Mouse (Mus musculus) testis, postnatal 14 days (tissue): ENCODE data around the gene Chrng.

Experiments
- DNase-seq: peaks from one replicate; pipeline ENCODE4 v3.0.0; 2021; ENCODE audit warnings: low spot score

Gene Chrng

DNA sequence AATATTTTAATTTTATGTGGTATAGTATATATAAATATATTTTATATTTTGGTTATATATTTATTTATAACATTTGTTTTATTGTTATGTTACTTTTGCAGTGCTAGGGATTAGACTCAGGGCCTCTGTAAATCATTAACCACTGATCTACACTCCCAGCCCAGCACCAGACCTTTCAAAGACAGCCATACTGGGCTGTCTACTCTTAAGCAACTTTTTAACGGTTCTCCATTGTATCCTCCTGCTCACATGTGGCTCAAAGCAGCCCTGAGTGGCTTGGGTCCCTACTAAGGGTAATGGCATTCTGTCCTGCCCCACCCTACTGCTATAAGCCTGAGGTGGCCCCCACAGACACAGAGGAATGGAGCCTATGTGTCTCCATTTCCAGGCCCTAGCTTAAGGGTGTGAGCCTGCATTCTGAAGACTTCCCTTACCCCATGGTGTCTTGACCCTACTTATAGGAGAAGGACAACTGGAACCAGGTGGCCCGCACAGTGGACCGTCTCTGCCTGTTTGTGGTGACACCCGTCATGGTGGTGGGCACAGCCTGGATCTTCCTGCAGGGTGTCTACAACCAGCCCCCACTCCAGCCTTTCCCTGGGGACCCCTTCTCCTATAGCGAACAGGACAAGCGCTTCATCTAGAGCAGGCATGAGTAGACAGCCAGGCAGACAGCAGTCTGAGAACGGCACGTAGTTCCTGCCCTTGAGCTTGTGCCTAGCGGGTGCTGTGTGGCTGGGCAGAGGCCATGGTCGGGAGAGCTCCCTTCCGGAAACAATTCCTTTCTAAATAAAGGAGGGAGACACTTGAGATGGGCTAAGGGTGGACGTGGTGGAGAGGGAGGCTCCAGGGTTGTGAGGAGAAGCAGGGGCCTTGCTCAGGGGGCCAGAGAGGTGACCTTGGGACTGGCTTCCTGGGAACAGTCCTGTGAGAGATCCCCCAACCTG, 6.1 kb upstream of the Chrng start:
- no peak for DNase-seq

DNA sequence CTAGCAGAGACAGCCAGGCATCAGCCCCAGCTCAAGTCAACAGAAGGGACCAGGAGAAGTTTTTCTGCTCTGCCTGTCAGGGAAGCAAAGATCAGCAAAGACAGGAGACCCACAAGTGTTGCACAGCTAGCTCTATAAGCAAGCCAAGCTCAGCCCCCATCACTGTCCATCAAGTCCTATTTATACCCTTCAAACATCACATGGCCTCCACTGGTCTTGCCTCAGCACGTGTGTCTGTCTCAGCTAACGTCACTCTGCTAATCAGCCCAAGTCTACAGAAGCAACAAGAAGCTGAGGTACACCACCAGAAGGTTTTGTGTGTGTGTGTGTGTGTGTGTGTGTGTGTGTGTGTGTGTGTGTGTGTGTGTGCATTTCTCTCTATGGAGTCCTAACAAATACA, 3.6 kb upstream of the Chrng start:
- DNase-seq = no peak

DNA sequence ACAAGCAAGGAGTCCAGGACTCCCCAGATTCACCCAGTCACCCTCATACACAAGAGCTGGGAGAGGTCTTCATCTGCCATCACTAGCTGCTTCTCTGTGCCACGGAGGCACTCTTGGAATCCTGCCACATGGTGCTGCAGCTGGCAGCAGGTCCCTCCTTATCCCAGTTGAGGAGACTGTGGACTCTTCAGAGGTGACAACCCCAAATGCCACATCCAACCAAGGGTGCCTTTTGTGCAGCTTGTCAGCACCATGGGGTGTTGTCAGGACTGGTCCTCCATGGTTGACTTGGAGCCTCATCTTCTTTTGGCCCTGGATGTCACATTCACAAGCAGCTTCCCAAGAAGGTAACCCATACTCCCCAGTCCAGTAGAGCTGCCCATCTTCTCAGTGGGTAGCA, 2.6 kb upstream of the Chrng start:
- no peak for DNase-seq

DNA sequence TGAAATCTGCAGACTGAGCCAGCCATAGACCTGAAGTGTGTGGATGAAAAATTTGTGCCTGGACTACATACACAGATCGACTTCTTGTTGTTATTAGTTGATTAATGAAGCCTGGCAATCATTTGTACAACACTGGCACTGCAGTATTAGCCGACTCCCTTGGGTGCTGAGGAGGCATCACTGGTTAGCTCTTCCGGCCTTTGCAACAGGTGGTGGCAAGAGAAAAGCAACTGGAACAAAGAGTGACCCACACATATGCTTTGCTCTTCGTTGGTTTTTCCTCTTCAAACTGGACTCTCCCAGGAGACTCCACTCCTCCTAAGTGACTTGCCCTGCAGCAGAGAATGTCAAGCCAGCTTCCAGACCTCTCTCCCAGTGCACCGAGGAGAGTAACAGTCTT, 678 bp upstream of the Chrng start:
- DNase-seq = no peak

DNA sequence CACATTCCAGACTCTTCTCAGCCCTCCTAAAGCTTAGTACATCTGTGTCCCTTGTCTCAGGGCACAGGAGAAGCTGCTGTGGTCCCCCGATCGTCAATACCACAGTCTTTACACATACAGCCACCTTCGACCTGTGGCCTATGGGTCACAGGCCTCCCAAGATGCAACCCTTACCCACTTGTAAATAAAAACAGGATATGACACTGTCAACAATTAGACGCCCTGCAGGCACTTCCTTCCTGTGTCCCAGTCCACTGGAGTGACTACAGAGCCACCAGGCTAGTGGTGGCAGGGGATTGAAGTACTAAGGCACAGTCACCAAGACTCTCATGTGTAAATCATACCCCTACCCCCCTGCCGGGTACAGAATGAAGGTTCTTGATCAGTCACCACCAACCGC, 581 bp downstream of the Chrng start:
- no peak for DNase-seq

DNA sequence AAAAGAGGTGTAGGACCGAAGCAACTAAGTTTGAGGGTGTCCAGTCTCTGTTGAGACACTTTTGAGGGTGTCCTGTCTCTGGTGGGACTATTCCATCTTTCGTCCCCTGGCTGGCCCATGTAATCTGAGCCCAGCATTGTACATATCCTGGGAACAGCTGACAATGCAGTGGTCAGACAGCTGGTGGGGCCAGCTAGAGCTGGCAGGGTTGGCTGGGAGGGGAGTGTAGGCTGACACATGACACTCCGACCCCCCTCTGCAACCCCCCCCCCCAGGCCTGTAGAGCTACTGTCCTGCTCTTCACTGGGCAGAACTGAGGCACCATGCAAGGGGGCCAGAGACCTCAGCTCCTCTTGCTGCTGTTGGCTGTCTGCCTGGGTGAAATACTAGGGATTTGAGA, 1.0 kb downstream of the Chrng start:
- no peak for DNase-seq

DNA sequence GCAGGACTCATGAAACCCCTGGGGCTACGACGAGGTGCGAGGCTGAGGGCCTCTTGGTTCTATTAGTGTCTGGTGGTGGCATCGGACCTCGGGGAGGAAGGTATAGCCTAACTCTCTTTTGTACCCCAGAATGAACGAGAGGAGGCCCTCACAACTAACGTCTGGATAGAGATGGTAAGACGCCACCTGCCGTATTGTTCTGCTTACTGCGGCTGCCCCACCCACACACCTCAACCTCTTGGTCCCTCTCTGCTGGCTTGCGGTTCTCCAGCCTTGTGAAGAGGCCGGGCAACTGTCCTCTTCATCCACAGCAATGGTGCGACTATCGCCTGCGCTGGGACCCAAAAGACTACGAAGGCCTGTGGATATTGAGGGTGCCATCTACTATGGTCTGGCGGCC, 1.9 kb downstream of the Chrng start:
- no peak for DNase-seq

DNA sequence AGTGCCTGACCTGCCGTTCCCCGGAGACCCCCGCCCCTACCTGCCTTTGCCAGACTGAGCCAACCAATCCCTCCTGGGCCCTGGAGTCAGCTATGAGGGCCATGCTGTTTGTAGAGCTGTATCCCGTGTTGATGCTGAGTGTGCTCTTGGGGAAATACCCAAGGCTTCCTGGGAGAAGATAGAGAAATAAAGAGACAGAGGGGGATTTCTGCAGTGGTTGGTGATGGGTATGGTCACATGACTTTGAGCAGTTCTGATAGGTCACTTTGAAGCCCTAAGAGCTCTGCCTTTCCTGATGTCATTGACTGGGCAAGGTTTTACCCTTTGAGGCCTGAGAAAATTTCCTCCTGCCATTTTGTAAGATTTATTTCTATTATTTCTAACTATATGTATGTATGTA, 7.0 kb downstream of the Chrng start:
- DNase-seq = no peak

DNA sequence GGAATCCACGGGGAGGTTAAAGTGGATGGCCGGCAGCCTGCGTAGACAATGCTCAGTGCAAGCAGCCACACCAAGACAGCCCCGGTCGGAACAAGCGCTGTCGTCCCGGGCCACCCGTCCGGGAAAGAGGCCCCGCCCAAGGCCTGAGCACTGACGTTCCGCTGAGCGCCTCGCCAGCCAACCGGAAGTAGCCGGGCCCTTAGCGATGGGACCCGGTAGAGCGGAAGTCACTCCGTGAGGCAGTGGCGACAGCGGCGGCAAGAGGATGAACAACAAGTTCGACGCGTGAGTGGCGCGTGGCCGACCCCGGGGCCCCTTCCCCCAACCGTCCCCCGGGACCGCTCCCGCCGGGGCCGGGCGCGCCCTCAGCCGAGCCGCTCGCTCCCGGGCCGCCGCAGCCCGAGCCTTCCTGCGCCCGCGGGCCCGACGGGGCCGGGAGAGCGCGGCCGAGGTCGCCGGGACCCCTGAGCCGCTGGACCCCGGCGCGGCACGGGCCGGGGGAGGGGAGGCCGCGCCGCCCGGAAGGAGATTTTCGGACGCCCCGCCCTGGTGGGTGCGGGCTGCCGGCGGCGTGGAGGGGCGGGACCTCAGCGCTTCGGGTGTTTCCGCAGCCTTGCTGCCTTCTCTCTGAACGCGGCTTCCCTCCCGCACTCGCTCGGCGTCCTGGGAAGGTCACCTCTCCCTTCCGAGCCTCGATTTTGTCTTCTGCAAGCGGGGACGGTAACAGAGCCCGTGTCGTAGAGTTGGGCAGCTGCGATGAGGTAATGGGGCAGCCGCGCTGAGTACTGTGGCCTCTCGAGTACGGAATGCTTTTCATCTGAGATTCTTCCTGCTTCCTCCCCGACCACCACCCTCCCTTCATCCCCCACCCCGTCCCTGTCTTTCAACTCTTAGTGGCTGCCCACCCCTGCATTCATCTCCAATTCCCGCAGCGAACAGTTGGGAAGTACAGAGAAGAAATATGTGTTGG, 9.6 kb downstream of the Chrng start, which contains the start of gene Eif4e2:
TSS of gene Eif4e2 (plus strand) at position 180 of the 970 bp plus-strand sequence.
- peak; percentile 96 for DNase-seq

DNA sequence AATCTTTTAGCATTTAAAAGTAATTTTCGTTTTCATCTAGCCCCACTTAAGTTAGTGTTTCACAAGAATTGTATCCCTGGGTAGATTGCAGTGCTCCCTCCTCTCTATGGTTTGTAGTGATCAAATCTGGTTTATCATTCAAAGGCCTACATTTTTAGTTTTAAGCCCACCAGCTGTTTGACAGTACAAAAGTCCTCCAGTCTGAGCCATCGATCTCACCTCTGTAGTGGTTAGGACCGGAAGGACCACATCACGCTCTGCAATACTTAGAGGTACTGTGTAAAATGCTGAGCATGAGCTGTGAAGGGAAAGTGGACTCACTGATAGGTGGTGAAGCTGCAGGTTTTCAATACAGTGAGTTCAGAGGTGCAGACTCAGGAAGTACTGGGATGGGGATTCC, 10.3 kb downstream of the Chrng start:
- no peak for DNase-seq

DNA sequence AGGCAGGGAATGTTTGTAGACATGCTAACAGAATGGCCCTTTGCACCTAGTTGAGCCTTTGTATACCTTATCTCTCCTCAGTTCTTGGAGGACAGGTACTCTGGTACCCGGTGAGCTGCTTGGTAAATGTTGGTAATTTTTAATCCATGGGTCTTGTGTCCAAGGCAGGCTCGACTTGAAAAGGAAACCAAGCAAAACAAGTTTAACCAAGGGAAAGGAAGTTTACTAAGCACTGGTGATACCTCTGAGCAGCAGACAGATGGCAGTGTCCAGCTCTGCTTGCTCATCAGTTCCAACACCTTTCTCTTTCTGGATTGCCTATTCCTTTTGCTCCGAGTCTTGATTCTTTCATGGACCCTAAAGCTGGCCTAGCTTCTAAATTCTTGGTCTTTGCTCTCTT, 13.5 kb downstream of the Chrng start:
- no peak for DNase-seq

DNA sequence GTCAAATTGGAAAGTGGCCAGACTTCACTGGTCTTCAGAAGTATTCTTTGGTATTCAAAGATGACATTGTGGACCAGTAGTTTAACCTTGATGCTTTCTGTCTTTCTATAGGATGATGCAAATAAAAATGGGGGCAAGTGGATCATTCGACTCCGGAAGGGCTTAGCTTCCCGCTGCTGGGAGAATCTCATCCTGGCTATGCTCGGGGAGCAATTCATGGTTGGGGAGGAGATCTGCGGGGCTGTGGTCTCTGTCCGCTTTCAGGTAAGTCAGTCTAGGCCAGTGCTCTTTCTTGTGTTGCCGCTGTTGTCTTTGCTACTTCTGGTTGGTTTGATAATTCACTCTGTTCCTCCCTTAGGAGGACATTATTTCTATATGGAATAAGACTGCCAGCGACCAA, 21.3 kb downstream of the Chrng start:
- no peak for DNase-seq

DNA sequence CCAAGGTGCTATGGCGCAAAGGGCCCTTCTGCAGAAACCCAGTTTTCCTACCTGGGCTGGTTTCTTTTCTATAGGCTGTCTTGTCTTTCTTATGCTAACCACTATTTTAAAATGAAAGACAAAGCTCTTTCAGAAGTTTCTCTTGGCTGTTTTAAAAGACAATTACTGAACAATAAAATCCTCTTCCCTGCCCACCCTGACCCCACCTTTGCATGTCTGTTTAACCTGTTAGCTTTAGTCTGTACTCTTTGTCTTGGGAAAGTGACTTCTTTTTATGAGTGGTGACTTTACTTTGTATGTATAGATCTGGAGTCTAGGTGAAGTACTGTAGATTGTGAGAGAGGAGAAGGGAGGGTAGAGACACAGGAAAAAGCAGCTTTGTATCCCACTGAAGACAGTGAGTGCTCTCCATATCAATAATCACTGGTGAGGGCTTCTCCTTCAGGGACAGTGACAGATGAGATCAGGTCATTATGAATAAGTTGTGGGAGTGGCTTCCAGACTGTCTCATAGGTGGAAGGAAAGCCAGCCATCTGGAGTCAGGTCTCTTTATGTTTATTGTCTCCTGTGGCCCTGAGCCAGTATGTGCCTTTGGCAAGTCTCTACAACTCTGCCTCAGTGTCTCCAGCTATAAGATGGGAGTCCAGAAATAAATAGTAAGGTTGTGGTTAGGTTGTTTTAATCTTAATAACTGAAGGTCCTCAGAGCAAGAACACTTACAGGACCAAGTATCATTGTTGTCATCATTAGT, 22.1 kb downstream of the Chrng start:
- DNase-seq = no peak

DNA sequence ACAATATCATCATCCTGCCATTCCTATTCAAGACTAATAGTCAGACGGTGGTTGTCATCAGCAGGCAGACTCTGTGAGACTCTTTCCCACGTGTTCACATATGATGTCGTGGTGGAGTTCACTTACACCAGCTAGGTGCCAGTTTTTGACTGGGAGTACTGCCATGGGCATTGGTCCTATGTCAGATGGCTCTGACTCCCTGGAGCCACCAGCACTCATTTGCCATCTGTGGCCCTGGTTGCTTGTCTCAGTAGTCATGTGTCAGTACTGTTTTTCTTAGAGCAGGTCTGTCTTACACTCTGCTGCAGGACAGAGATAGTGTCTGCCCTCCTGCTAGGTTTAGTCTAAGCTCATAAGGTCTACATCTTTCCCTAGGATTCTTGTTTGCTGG, 22.7 kb downstream of the Chrng start:
- no peak for DNase-seq

DNA sequence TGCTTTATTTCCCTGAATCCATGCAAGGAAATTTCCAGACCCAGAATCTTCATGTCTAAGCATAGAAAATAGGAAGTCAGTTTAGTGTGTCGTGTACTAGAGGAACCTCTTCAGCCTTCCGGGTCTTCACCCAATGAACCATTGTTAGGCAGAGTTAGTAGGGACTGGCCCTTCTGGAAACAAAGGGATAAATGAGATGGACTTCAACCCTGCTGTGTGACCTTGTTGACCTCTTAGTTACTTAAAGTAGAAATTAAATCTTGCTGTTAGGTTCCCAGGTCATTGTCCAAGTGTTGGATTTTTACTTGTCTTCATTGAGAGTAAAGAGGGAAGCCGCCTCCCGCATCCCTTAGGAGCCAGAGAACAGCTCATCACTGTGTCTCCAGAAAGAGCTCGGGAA, 26.1 kb downstream of the Chrng start:
- no peak for DNase-seq

DNA sequence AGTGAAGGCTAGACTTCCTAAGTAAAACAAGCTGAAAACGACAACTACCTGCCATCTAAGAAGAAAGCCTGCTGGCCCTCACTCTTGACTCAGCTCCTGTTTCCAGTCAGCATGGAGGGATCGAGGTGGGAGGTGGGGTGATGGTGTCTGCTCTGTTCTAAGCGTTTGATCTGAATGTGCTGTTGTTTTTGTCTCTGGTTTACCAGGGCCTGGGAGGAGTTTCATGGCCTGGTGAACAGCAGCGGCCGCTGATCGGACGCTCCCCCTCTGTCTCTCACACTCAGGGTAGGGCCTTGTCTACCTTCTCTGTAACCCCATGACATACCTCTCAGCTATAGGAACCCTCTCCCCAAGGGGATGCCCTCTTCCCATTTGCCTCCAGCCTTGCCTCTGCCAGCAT, 27.7 kb downstream of the Chrng start:
- DNase-seq = no peak

DNA sequence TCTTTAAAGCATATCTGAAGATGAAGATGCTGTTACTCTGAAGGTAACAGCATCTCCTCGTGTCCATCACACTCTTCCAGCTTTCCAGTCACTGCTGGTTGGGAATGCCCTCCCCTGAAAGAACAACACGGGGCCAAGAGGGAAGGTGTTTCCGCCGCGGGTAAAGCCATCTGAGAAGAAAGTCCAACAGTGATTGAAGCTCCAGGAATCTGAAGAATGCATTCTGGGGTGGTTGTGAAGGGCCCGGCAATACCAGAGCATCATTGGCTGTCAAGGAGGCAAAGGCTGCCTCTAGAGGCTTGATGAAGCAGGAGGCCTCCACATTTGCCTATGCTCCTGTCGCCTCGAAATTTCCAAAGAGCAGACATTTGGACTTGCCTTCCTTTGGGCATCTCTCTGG, 34.6 kb downstream of the Chrng start:
- DNase-seq = no peak

DNA sequence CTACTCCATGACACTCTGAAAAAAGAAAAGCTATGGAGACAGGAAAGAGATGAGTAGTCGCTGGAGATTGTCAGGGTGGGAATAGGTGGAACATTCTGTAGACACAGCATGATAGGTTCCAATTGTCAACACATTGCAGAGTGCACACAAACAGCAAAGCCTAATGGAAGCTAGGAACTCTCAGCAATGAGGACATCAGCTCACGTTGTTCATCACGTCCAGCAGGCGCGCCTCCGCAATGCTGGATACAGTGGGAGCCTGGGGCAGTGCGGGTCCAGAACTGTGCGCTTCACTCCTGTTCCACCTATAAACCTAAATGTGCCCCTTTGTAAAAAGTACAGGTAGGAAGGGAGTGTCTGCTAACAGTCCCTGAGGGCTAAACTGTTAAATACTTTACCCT, 38.6 kb downstream of the Chrng start:
- no peak for DNase-seq

DNA sequence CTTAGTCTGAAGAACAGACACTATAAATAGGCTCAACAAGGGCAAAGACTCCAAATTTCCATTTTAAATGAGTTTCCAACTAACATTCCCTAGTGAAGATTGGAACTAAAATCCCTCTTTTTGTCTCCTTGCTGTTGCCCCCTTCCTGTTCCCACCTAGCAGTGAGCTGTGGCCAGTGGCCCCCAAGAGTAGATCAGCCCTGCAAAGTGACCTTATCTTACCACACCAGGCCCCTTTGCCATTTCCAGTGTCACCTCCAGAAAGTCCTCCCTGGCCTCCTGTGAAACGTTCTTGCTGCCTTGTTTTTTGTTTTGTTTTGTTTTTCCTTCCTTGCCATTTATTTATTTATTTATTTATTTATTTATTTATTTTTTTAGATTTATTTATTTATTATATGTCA, 41.0 kb downstream of the Chrng start:
- DNase-seq = no peak

DNA sequence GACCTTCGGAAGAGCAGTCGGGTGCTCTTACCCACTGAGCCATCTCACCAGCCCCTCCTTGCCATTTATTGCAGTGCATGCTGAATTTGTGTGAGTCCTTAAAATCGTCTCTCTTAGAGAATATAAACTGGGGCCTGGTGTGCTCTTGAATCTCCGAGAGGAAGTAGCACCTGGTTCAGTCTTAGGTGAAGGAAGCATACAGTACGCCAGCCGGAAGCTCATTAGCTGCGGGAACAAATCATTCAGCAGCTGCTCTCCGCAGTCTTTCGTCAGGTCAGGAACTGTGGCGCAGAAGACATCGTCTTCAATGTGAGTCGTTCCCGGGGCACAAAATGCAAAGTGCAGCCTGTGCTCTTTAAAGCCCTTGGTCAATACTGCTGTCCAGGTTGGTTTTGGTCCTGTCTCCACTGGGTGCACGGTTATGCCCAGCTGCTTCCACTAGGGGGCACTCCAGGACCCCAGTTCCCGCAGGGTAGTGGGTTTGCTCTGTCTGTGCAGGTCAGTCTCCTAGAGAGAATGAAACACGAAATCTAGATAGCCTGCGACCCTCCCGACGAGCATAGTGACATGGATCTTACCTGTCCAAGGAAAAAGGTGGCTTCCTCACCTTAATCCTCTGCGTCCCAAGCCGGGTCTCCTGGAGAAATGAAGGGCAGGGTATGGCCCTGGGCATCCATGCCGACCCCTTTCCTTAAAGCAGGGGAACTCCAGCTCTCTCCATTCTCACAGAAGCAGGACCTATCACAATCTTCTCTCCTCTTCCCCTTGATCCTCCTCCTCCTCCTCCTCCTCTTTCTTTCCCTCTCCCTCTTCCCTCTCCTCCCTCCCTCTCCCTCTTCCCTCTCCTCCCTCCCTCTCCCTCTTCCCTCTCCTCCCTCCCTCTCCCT, 41.7 kb downstream of the Chrng start:
- DNase-seq = peak; percentile 75

DNA sequence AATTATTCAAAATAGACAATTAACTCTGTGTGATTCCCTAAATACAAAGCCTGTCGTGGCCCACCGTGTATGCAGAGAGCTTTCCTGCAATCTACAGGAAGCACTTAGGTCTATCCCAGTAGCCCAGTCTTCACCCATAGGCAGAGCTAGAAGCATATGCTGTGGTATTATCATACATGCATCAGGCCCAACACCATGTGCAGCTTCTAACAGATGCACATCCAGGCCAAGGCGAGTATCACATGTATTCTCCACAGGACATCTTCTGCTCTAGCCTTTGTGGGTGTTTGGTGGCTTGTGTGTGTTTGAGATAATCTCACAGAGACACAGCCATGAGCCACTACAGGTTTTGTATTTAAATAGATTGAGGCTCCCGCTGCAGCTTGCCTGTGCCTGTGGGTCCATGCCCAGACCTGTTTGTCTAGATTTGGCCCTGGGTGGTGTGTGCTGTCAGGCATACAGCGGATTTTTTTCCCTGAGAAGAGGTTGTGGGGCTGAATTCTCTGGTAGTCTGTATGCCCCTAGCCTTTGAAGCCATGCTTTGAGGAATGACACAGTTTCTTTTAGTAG, 47.7 kb downstream of the Chrng start:
- no peak for DNase-seq
